Mouse (Mus musculus): ENCODE measurements around the gene Cacnb3.
A peak's percentile ranks its signal among the peaks of the same experiment; 100 is the strongest.

Cacnb3 gene

GRCm38 (mm10) chr15:98635291-98635841, 4.7 kb downstream of the Cacnb3 start:
- no peak for DNase-seq (ENCODE audit: low spot score in 2 of 2)

DNA sequence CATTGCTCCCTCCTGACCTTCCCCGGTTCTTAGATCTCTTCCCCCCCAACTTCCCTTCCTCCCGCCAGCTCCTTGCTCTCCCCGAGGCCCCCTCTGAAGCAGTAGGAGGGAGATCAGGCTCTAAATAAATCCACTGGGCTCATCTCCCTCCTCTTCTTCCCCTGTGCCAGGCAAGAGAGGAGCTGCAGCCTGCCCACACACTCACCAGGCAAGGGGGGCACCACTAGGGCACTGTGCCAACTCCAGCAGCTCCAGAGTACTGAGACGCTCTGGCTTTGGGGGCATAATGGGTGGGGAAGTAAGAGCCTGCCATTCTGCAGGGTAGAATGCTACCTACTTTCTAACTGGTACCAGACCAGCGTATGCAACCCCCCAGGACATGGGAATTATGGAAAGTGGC, 5.9 kb downstream of the Cacnb3 start:
- DNase-seq (ENCODE audit: low spot score in 2 of 2) = no peak

DNA sequence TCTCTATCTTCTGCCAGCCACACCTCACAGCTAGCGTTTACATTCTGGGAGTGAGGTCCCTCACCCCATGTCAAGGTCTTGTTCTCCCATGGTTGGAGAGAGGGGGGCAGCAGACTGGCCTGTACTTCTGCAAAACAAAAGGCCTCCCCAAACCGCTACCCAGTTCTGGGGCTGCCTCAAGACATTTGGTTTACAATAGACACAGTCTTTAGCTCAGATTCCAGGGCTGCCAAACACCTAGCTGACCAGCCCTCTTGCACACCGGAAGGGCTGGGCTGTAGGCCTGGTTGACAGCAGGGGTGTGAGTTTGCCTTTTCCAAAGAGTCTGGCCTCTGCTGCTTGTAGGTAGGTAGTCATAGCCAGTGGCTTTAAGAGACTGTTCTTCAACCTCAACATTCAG, 6.5 kb downstream of the Cacnb3 start:
- DNase-seq (ENCODE audit: low spot score in 2 of 2) = no peak

GRCm38 (mm10) chr15:98640157-98640556, 9.5 kb downstream of the Cacnb3 start:
- DNase-seq (ENCODE audit: low spot score in 2 of 2) = no peak

GRCm38 (mm10) chr15:98644406-98644805, 13.8 kb downstream of the Cacnb3 start:
- DNase-seq (ENCODE audit: low spot score in 2 of 2) = no peak

DNA sequence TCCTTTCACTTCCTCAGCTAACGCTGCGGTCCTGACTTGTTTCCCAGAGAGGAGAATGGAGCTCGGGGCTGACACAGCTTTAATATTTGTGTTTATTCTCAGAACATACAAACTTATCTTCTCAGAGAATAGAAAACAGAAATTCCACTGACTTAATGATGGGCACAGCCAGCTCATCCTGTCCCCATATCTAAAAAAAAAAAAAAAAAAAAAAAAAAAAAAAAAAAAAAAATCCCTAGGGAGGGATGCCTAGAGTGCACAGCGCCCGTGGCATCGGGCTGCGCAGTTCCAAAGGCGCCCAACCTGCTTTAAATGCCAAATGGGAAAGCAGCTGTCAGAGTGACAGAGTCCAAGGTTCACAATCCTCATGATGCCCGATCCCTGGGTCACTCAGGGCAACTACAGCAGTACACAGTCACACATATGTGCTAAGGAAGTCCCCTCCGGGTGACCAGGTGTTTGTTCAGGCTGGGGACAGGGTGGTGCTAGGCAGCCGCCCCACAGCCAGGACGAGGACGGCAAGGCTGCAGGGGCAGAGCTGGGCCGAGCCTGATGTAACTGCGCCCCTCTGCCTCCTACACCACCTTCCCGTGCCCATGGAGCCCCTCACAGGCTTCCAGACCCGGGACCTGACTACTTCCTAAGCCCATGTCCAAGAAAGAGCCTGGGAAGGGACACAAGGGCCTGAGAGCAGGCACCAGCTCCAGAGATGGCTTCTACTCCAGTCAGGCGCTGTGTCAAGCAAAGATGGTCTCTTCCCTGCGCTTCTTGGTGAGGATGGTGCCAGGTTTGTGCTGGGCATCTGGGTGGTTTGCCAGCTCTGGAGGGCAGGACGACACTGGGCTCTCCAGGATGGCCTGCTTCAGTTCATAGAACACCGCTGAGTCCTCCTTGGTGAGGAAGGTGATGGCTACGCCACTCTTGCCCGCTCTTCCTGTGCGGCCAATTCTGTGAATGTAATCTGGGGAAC, 14.7 kb downstream of the Cacnb3 start:
- DNase-seq (ENCODE audit: low spot score in 2 of 2) = no peak

DNA sequence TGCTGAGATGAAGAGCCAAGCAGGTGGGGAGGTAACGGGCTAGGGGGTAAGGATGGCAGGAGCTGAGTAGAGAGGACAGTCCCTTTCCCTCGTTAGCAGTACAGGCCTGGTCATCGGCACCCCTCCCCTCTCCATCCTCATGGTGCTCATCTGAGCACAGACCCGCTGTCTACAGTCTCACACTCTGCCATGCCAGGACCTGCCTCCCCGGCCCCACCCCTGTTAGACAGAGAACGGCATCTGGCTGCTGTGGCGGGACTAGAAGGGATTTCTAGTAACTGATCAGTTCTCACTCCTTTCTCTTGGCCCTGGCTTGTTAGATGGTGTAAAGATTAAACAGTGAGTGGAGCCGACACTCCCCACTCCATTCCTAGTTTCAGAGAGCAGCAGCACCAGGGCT, 16.1 kb downstream of the Cacnb3 start:
- no peak for DNase-seq (ENCODE audit: low spot score in 2 of 2)

- no peak for DNase-seq (ENCODE audit: low spot score in 2 of 2)
Measured at GRCm38 (mm10) chr15:98647308-98647707, 16.7 kb downstream of the Cacnb3 start.

GRCm38 (mm10) chr15:98648071-98648470, 17.4 kb downstream of the Cacnb3 start:
- no peak for DNase-seq (ENCODE audit: low spot score in 2 of 2)

- no peak for DNase-seq (ENCODE audit: low spot score in 2 of 2)
Measured at GRCm38 (mm10) chr15:98651431-98651830, 20.8 kb downstream of the Cacnb3 start.

DNA sequence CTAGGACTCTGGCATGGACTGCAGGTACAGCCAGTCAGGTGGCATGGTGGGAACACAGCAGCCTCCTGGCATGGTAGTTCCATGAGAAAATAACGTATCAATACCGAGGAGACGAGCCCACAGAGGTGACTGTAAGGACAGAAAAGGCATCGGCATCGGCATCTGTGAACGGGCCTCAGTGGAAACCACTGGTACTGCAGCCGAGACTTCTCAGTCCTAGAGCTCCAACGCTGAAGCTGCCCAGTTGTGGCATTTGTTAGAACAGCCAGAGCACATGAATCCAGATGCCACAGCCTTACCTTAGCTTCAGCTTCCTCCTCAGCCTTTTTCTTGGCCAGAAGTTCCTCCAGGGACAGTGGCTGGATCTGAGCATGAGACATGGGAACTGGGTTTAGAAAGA, 21.5 kb downstream of the Cacnb3 start:
- DNase-seq (ENCODE audit: low spot score in 2 of 2) = no peak

DNA sequence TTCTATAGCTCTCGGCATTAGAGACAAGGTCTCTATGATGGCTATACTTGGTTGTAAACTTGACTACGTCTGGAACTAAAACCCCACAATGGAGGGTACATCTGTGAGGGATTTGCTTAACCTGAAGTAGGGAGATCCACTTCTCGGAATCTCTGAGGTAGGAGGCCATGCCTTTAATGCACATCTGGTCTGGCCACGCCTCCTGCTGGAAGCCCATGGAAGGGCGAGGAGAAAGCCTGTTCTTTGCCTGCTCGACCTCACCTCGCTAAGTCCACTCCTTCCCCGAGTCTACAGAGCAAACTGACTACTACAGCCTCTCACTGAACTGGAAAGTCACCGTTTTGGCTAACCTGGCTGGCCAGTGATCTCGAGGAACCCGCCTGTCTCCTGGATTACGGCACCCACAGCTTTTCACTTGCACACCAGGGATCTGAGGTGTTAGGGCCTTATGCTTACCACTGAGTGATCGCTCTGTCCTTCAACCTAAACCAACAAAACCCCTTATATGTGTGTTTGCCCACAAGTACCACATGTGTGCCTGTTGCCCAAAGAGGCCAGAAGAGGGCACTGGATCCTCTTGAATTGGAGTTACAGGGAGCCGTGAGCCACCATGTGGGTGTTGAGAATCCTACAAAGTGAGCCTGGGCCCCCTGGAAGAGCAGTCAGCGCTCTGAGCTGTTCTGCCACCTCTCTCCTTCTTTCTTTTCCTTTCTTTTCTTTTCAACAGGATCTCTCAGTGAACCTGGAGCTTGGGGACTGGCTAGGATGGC, 26.5 kb downstream of the Cacnb3 start:
- no peak for DNase-seq (ENCODE audit: low spot score in 2 of 2)

DNA sequence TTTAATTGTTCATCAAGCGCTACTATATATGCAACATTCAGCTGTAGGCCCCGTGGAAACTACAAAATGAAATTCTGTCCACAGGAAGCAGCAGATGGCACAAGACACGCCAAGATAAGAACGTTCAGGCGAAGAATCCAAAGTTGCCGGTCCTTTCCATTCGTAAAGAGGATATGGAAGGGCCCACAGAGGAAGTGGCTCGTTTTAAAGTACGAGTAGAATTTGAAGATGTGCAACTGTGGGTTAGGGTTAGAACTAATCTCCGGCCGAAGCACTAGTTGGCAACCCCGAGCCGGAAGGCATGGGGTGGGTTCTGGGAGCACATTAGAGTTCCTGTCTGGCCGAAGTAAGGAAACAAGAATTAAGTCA, 31.5 kb downstream of the Cacnb3 start:
- DNase-seq (ENCODE audit: low spot score in 2 of 2) = no peak

DNA sequence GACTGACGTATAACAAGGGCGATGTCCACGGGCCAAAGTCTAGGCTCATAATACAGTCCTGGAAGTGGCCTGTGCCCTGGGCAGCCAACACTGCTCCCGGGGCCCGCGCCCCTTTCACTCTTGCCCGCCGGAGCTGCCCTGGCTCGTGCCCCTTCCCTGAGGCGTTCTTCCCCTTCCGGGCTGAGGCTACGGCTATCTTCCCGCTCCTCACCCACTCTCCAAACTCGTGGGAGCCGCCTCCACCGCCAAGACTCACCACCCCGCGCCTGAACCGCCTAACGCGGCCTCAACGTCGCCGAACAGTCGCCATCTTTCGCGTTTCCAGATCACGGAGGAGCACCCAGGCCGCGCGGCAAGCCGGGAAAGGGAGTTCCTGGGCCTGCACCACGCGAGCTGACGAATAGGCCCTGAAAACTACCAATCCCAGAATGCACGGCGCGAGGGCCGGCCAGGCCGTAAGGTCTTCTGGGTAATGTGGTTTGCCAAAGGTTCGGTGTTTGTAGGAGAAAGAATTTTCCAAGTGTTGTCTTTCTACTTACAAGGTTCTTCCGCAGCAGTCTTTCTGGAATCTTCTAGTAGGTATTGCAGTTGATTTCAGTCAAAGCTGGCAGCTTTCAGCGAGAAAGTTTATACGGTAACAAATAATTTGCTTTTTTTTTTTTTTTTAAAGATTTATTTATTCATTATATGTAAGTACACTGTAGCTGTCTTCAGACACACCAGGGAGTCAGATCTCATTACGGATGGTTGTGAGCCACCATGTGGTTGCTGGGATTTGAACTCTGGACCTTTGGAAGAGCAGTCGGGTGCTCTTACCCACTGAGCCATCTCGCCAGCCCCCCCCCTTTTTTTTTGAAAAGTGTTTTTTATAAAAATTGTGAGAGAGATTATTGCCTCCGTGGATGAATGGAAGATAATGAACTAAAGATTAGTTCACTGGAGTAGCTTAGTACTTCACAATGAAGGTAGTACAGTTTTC, 32.2 kb downstream of the Cacnb3 start, which contains the start of gene Ddx23:
Gene Ddx23 (minus strand): TSS at position 328 of the 979 bp plus-strand sequence.
- peak; percentile 87 to 95 for DNase-seq (ENCODE audit: low spot score in 2 of 2)

GRCm38 (mm10) chr15:98664042-98664907, 33.6 kb downstream of the Cacnb3 start:
- DNase-seq (ENCODE audit: low spot score in 2 of 2) = no peak

GRCm38 (mm10) chr15:98672592-98672991, 42.0 kb downstream of the Cacnb3 start:
- no peak for DNase-seq (ENCODE audit: low spot score in 2 of 2)

DNA sequence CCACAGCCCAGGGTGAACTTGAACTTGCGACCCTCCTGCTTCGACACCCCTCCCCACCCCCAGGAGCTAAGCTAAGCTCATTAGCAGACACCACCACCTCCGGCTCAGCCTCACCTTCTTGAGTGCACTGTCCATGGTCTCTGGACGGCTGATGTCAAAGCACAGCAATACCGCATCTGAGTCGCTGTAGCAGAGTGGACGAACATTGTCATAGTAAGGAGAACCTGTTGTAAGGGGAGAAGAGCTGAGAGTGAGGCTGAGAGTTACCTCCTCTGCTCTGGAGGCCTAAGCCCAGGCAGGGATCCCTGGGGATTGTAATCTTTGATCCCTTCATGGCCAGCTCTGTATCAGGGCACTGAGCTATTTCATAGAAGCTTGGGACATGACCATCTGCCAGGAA, 43.1 kb downstream of the Cacnb3 start:
- DNase-seq (ENCODE audit: low spot score in 2 of 2) = no peak

DNA sequence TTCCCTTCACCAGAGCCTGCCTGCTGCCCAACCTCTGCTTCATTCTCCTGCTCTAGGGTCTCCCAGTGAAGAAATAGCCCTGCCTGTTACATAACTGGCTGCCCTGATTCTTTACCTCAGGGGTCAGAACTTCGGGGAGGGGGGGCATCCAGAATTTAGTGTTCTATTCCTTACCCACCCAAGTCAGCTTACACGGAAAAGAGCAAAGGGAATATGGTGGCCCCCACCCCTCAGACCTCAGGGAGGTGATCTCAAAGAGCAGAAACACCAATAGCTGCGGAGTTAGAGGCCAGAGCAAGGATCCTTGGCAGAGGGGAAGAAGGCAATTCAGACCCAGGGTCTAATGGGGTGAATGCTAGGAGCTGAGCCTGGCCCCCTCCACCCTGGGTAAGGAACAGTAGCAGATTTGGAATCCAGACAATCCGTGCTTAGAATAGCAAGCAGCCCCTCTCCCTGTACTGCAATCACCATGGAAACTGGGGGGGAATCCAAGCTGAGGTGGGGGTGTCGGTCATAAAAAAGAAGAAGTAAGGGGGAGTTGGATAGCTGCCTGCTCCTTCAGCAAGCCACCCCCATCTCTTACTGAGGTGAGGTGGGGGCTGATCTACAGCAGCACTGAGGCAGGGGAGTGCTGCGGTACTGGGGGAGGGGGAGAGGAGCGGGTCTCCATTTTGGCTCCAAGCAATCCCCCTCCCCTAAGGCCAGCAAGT, 43.8 kb downstream of the Cacnb3 start:
- DNase-seq (ENCODE audit: low spot score in 2 of 2) = no peak

DNA sequence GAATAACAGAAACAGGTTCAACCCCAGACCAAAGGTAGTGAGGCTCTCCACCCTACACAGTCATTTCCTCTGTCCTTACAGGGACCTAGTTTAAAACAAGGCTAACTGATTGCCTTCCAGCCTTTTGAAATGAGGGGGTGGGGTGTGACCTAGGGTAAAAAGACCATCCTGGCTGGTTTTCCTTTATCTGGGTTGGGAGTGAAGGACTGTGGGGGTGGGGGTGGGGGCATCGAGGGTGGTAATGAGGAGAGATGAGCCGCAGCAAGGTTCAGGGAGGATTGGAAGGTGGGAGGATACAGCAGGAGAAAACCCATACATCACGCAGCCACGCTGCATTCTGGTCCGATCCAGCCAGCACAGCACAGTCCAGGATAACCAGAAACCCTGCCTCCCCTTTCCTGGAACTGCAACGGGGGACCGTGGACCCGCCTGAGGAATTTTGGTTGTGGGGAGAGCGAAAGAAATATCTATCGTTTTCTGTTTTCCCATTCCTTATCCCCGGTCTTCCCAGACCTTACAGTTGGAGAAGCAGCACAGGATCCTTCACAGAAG, 44.4 kb downstream of the Cacnb3 start:
- DNase-seq (ENCODE audit: low spot score in 2 of 2) = no peak

All from spleen, postnatal 14 days (tissue).